Mouse (Mus musculus): ENCODE measurements around the gene Sdr9c7.
"Not testable (repeated sequence)": the region's sequence is repeated elsewhere in the genome, so short reads cannot be mapped to it uniquely, and the experiment has no call there.

Gene Sdr9c7

DNA sequence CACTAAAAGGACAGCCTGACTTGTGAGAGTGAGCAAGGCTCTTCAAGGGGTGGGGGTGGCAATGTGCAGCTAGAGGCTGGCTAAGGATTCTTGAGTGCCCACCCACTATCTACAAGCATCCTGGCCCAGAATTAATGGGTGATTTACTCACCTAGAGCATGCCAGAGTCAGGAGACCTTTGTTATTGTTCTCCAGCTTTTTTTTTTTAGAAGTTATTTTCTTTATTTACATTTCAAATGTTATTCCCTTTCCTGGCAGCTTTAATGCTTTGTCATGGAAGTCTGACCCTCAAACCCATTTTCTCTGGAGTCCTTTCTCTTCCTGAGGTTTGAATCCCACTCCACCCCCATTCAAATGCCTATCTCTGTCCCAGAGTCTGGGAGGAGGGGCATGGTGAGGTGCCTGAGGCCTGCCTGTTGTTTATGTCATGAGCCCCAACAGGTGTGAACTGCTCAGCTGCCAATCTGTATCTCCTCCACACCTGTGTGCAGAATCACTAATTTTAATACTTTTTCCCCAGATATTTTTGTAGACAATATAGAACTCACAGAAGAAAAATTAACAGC, 9.2 kb downstream of the Sdr9c7 start:
- no peak for DNase-seq (ENCODE audit: low spot score)

DNA sequence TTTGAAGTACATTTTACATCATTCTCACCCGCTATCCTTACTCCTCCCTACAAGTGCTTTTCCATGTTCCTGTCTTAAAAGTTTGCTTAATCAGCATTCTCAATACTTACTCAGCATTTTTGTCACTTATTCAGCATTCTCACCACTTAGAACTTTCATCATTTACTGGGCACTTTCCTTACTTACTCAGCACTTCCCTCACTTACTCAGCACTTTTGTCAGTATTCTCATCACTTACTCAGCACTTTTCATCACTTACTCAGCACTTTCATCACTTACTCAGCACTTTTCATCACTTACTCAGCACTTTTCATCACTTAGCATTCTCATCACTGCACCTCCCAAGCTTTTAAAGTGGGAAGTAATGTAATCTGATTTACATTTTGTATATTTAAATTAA, 17.3 kb downstream of the Sdr9c7 start:
- DNase-seq (ENCODE audit: low spot score): no peak

GRCm38 (mm10) chr10:127917183-127917582, 18.9 kb downstream of the Sdr9c7 start:
- DNase-seq (ENCODE audit: low spot score): not testable (repeated sequence)

GRCm38 (mm10) chr10:127917651-127918050, 19.3 kb downstream of the Sdr9c7 start:
- no peak for DNase-seq (ENCODE audit: low spot score)

GRCm38 (mm10) chr10:127922241-127922640, 23.9 kb downstream of the Sdr9c7 start:
- no peak for DNase-seq (ENCODE audit: low spot score)

GRCm38 (mm10) chr10:127923024-127923423, 24.7 kb downstream of the Sdr9c7 start:
- DNase-seq (ENCODE audit: low spot score): no peak

- DNase-seq (ENCODE audit: low spot score): peak; percentile 57
Measured at GRCm38 (mm10) chr10:127924597-127925378, 26.5 kb downstream of the Sdr9c7 start.

DNA sequence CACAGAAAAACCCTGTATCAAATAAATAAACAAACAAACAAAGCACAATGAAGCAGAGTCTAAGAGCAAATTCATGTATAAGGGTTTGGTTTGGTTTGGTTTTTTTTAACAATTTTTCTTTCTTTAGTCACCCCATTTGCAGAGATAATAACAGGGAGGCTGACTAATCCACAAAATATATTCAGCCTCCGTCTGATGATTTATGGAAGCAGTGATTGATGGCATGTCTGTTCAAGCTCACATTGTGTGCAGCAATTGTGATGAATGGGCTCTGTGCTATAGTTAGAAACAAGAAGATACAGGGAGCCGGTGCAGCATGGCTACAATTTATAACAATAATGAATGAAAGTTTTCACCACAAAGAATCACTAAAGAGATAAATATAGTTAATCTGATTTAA, 29.4 kb downstream of the Sdr9c7 start:
- DNase-seq (ENCODE audit: low spot score): no peak

GRCm38 (mm10) chr10:127932290-127932926, 34.1 kb downstream of the Sdr9c7 start:
- no peak for DNase-seq (ENCODE audit: low spot score)

DNA sequence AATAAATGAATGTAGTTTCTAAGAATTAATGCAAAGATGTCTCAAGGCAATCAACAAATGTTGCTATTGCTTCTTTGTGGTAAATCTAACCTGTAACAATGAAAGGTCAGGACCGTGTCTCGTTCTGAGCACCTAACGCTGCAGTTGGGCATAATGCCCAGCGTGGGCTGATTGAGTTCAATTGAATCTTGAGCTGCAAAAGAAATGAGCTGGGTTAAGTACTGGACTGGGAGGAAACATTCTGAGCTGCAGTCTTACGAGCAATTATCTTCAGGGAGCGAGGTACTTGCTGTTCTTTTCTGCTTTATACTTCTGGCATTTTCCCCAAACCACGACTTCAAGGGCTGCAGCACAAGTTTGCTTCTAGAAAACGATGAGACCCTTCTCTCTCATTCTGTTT, 38.0 kb downstream of the Sdr9c7 start:
- DNase-seq (ENCODE audit: low spot score): peak; percentile 16

- no peak for DNase-seq (ENCODE audit: low spot score)
Measured at GRCm38 (mm10) chr10:127936747-127937409, 38.6 kb downstream of the Sdr9c7 start.

DNA sequence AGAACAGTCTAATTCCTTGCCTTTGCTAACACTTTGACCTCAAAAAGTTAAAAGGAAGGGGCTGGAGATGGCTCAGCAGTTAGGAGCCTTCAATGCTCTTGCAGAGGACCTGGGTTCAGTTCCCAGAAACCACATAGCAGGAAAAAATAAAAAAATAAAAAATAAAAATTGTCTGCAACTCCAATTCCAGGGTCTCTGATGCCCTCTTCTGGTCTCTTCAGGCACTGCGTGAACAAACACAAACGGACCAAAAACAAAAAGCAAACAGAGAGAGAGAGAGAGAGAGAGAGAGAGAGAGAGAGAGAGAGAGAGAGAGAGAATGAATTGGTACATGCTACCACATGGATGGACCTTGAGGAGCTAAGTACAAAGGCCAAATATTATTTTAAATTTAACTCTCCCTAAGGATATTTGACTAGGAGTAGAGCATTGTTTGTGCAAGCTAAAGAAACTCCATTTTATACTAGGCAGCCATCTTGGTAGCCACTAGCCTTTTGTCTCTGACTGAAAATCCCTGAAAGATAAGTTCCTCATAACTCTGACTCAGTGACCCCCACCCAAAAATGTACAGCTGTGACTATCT, 39.2 kb downstream of the Sdr9c7 start:
- DNase-seq (ENCODE audit: low spot score): peak; percentile 76

GRCm38 (mm10) chr10:127939667-127940066, 41.3 kb downstream of the Sdr9c7 start:
- not testable (repeated sequence) for DNase-seq (ENCODE audit: low spot score)

GRCm38 (mm10) chr10:127945432-127946064, 47.2 kb downstream of the Sdr9c7 start:
- peak; percentile 37 for DNase-seq (ENCODE audit: low spot score)

DNA sequence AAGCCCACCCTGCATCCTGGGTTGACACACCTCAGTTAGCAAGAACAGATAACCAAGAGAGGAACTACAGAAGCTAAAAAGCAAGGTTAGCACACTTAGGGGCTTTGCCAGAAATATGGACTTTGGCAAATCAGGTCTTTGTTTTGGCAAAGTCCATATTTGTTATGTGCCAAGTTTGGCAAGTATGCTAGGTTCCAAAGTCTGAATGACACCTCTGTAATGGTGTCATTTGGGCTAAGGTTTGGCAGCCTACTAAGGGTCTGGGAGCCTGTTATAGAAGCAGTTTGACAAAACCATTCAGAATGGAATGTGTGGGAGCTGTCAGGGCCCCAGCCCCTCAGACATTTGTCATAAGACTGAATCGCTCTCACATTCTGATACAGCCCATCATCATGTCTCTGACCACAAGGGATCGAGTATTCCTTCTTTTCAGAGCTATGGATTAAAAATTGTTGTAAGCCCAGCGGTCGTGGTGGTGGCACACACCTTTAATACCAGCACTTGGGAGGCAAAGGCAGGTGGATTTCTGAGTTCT, 51.3 kb downstream of the Sdr9c7 start:
- no peak for DNase-seq (ENCODE audit: low spot score)

GRCm38 (mm10) chr10:127951390-127951789, 53.1 kb downstream of the Sdr9c7 start:
- no peak for DNase-seq (ENCODE audit: low spot score)

- no peak for DNase-seq (ENCODE audit: low spot score)
Measured at GRCm38 (mm10) chr10:127951821-127952220, 53.5 kb downstream of the Sdr9c7 start.

DNA sequence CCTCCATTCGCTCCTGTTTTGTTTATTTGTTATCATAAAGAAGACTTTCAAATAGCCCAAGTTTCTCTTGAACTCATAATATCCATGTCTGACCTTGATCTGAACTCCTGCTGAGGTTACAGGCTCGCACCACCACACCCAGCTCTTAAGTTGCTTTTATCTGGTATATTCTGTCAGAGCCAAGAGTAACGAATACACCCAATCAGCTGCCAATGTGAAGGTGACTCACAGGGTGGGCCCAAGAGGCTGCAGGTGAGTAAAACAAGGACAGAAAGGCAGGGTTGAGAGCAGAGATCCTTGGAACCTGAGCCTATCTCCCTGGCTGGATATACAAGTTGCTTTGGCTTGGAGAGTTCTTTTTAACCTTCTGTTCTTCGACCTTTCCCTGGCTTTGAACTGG, 56.7 kb downstream of the Sdr9c7 start:
- no peak for DNase-seq (ENCODE audit: low spot score)

- DNase-seq (ENCODE audit: low spot score): peak; percentile 87
Measured at GRCm38 (mm10) chr10:127956168-127956816, 58.0 kb downstream of the Sdr9c7 start.

DNA sequence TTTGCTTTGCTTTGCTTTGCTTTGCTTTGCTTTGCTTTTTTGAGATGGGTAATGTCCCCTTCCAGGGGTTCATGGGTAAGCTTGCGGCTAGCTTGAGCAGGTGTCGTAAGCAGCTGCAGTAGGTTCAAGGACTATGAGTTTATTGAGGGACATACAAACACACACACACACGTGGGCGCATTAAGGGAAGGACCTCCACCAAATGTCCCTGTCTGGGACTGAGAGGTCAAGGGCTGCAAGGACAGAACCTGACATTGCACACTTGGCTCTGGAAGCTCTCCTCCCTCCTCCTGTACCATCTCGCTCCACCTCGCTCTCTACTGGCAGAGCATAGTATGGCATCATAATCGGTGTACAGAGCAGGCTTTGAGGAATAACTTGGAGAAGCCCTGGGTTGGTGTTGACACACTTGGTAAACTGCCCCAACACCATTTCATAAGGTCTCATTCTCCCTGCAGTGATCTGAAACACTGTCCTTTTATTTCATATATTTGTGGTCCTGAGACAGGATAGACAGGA, 60.9 kb downstream of the Sdr9c7 start:
- DNase-seq (ENCODE audit: low spot score): no peak
